Mouse (Mus musculus) common myeloid progenitor, adult 5-6 weeks (primary cell): ENCODE data around the gene Prps1. TPM values are rescaled to one million over a fixed set of nuclear protein-coding genes. Genes with fewer than 3 reads are reported as not detected.

Experiments
- total RNA-seq: library from RNA; stranded (forward); fragments of 200-1000, 187-1606 nt; gene quantifications from 2 replicates; pipeline ENCODE4 v1.2.3, GENCODE M21; 2017

Gene Prps1
- total RNA-seq, 1 experiment from 2014 or later: 68.9 TPM

Other genes starting within 250 kb of the Prps1 start
- not detected in 2 replicates for gene Frmpd3, start 114.3 kb upstream of the Prps1 start, total RNA-seq
- gene Tsc22d3, start 144.0 kb downstream of the Prps1 start, total RNA-seq: 30.5 and 35.1 TPM in 2 replicates
- 0.23 TPM in 1 of 2 replicates, not detected in the other for gene Mid2, start 208.0 kb downstream of the Prps1 start, total RNA-seq